Mouse (Mus musculus): ENCODE results near the gene Klk4. TPM values are rescaled to one million over a fixed set of nuclear protein-coding genes. Genes with fewer than 3 reads are reported as not detected.

The Klk4 gene
- 0.09 TPM in 1 of 2 replicates, not detected in the other for polyA plus RNA-seq (2012; rRNA removed; ENCODE audit: low replicate concordance)

GRCm38 (mm10) chr7:43880912-43881311, at the start of gene Klk4:
Klk4 (plus strand) TSS chr7:43881160.

GRCm38 (mm10) chr7:43841701-43842100, 39.3 kb upstream of the Klk4 start, which contains the start of gene Klk5:
Klk5 (plus strand) TSS chr7:43841971.

GRCm38 (mm10) chr7:43933440-43933839, 52.5 kb downstream of the Klk4 start, which contains the start of gene Klk15:
Klk15 (plus strand) TSS chr7:43933740.

Other genes starting within 250 kb of the Klk4 start
- gene Ceacam18, start 246.5 kb upstream of the Klk4 start, polyA plus RNA-seq (2012; rRNA removed; ENCODE audit: low replicate concordance): not detected in 2 replicates
- 3.0 and 8.5 TPM in 2 replicates for gene Siglece, start 221.0 kb upstream of the Klk4 start, polyA plus RNA-seq (2012; rRNA removed; ENCODE audit: low replicate concordance)
- gene Ctu1, start 209.1 kb upstream of the Klk4 start, polyA plus RNA-seq (2012; rRNA removed; ENCODE audit: low replicate concordance): 7.1 and 16.3 TPM in 2 replicates
- 0.11 and 0.13 TPM in 2 replicates for gene Klk14, start 190.7 kb upstream of the Klk4 start, polyA plus RNA-seq (2012; rRNA removed; ENCODE audit: low replicate concordance)
- gene Klk13, start 168.6 kb upstream of the Klk4 start, polyA plus RNA-seq (2012; rRNA removed; ENCODE audit: low replicate concordance): 0.12 and 0.14 TPM in 2 replicates
- gene Klk12, start 112.3 kb upstream of the Klk4 start, polyA plus RNA-seq (2012; rRNA removed; ENCODE audit: low replicate concordance): not detected in 2 replicates
- 1.2 TPM in 1 of 2 replicates, not detected in the other for gene Klk11, start 106.6 kb upstream of the Klk4 start, polyA plus RNA-seq (2012; rRNA removed; ENCODE audit: low replicate concordance)
- gene Klk10, start 100.1 kb upstream of the Klk4 start, polyA plus RNA-seq (2012; rRNA removed; ENCODE audit: low replicate concordance): 1.3 and 6.0 TPM in 2 replicates
- gene Klk9, start 89.3 kb upstream of the Klk4 start, polyA plus RNA-seq (2012; rRNA removed; ENCODE audit: low replicate concordance): not detected in 2 replicates
- 4.9 and 6.5 TPM in 2 replicates for gene Klk8, start 83.6 kb upstream of the Klk4 start, polyA plus RNA-seq (2012; rRNA removed; ENCODE audit: low replicate concordance)
- 0.09 TPM in 1 of 2 replicates, not detected in the other for gene Klk7, start 69.9 kb upstream of the Klk4 start, polyA plus RNA-seq (2012; rRNA removed; ENCODE audit: low replicate concordance)
- gene Klk6, start 56.7 kb upstream of the Klk4 start, polyA plus RNA-seq (2012; rRNA removed; ENCODE audit: low replicate concordance): not detected in 2 replicates
- gene Klk5, start 39.2 kb upstream of the Klk4 start, polyA plus RNA-seq (2012; rRNA removed; ENCODE audit: low replicate concordance): 0.09 TPM in 1 of 2 replicates, not detected in the other
- not detected in 2 replicates for gene Klk15, start 52.6 kb downstream of the Klk4 start, polyA plus RNA-seq (2012; rRNA removed; ENCODE audit: low replicate concordance)
- gene Klk1b8, start 69.5 kb downstream of the Klk4 start, polyA plus RNA-seq (2012; rRNA removed; ENCODE audit: low replicate concordance): not detected in 2 replicates
- not detected in 2 replicates for gene Klk1b1, start 85.6 kb downstream of the Klk4 start, polyA plus RNA-seq (2012; rRNA removed; ENCODE audit: low replicate concordance)
- not detected in 2 replicates for gene Klk1b9, start 94.9 kb downstream of the Klk4 start, polyA plus RNA-seq (2012; rRNA removed; ENCODE audit: low replicate concordance)
- not detected in 2 replicates for gene Klk1b11, start 114.7 kb downstream of the Klk4 start, polyA plus RNA-seq (2012; rRNA removed; ENCODE audit: low replicate concordance)
- not detected in 2 replicates for gene Klk1b26, start 131.0 kb downstream of the Klk4 start, polyA plus RNA-seq (2012; rRNA removed; ENCODE audit: low replicate concordance)
- gene Klk1b27, start 171.1 kb downstream of the Klk4 start, polyA plus RNA-seq (2012; rRNA removed; ENCODE audit: low replicate concordance): 0.19 and 0.28 TPM in 2 replicates
- gene Klk1b21, start 221.2 kb downstream of the Klk4 start, polyA plus RNA-seq (2012; rRNA removed; ENCODE audit: low replicate concordance): not detected in 2 replicates
- gene Klk1b22, start 231.5 kb downstream of the Klk4 start, polyA plus RNA-seq (2012; rRNA removed; ENCODE audit: low replicate concordance): not detected in 2 replicates